Mouse (Mus musculus): ENCODE data around the gene Slc40a1. TPM values are rescaled to one million over a fixed set of nuclear protein-coding genes. Genes with fewer than 3 reads are reported as not detected.

Slc40a1 gene
- total and polyA plus RNA-seq, 2 experiments from 2014 or later, result 12.9 to 24.8 TPM

DNA sequence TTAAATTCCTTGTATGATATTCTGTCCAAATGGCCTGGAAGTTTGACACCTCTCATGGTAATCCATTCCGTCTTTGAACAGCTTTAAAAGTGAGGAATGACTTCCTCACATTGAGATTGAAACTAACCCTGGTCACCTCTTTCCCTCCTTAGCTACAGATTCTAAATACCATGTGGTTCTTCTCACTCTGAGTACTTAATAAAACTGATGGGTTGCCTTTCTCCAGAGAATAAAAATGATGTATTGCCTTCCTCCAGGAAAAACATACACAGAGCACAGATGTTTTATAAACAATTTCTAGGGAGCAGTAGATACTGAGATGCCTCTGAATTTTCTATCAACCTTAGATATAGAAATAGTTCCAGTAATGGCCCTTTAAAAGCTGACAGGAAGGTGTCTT lies 58.3 kb downstream of the Slc40a1 start:
- DNase-seq (ENCODE audit: low spot score) (no peak), ATAC-seq (ENCODE audit: low FRiP score) (no peak)
- Histone ChIP-seq H3K4me2 (ENCODE audit: low read depth, low read length, poor library complexity, severe bottlenecking) (no peak overlapping the region), H3K4me3 (ENCODE audit: low read depth, low read length) (no peak overlapping the region), H3K36me3 (ENCODE audit: insufficient read depth, low read length) (no peaks in the 10 kb centered on the region), H3K9me3 (ENCODE audit: low read length) (no peaks in the 10 kb centered on the region), H3K27me3 (ENCODE audit: insufficient read depth, low read length) (no peaks in the 10 kb centered on the region), H3K27ac (ENCODE audit: low read depth, low read length) (no peak overlapping the region), H3K4me1 (ENCODE audit: insufficient read depth, low read length) (no peaks in the 10 kb centered on the region), H3K9ac (replicated peaks; ENCODE audit: low read length, poor library complexity, severe bottlenecking) (no peak overlapping the region)
- WGBS, result 85% methylated on average over 1 of the region's 1 CpGs
- no peak for TF ChIP-seq CTCF (IDR thresholded peaks at IDR 0.05)

- H3K9me3 ChIP-seq (ENCODE audit: low read length), result no peaks in the 10 kb centered on the region
- no peak overlapping the region for H3K4me2 ChIP-seq (ENCODE audit: low read depth, low read length, poor library complexity, severe bottlenecking)
- no peaks in the 10 kb centered on the region for H3K4me1 ChIP-seq (ENCODE audit: insufficient read depth, low read length)
- H3K4me3 ChIP-seq (ENCODE audit: low read depth, low read length), result no peak overlapping the region
- H3K36me3 ChIP-seq (ENCODE audit: insufficient read depth, low read length), result no peaks in the 10 kb centered on the region
- WGBS, result 76% methylated on average over 3 of the region's 3 CpGs
- no peak overlapping the region for H3K27ac ChIP-seq (ENCODE audit: low read depth, low read length)
- TF ChIP-seq CTCF (IDR thresholded peaks at IDR 0.05), result no peak
- no peak for DNase-seq (ENCODE audit: low spot score)
- H3K9ac ChIP-seq (replicated peaks; ENCODE audit: low read length, poor library complexity, severe bottlenecking), result no peak overlapping the region
- ATAC-seq (ENCODE audit: low FRiP score), result no peak
- H3K27me3 ChIP-seq (ENCODE audit: insufficient read depth, low read length), result no peaks in the 10 kb centered on the region
Observed at GRCm38 (mm10) chr1:45866288-45867018, 59.9 kb downstream of the Slc40a1 start.

GRCm38 (mm10) chr1:45865727-45866126 lies 60.6 kb downstream of the Slc40a1 start:
- no peak overlapping the region for H3K9ac ChIP-seq (replicated peaks; ENCODE audit: low read length, poor library complexity, severe bottlenecking)
- ATAC-seq (ENCODE audit: low FRiP score), result no peak
- H3K4me2 ChIP-seq (ENCODE audit: low read depth, low read length, poor library complexity, severe bottlenecking), result no peak overlapping the region
- no peaks in the 10 kb centered on the region for H3K9me3 ChIP-seq (ENCODE audit: low read length)
- no peak overlapping the region for H3K27ac ChIP-seq (ENCODE audit: low read depth, low read length)
- H3K36me3 ChIP-seq (ENCODE audit: insufficient read depth, low read length), result no peaks in the 10 kb centered on the region
- no peaks in the 10 kb centered on the region for H3K27me3 ChIP-seq (ENCODE audit: insufficient read depth, low read length)
- no peak for DNase-seq (ENCODE audit: low spot score)
- 80% methylated on average over 5 of the region's 5 CpGs for WGBS
- no peaks in the 10 kb centered on the region for H3K4me1 ChIP-seq (ENCODE audit: insufficient read depth, low read length)
- TF ChIP-seq CTCF (IDR thresholded peaks at IDR 0.05), result no peak
- no peak overlapping the region for H3K4me3 ChIP-seq (ENCODE audit: low read depth, low read length)

GRCm38 (mm10) chr1:45865316-45865715 lies 61.0 kb downstream of the Slc40a1 start:
- Histone ChIP-seq H3K36me3 (ENCODE audit: insufficient read depth, low read length) (no peaks in the 10 kb centered on the region), H3K4me1 (ENCODE audit: insufficient read depth, low read length) (no peaks in the 10 kb centered on the region), H3K27me3 (ENCODE audit: insufficient read depth, low read length) (no peaks in the 10 kb centered on the region), H3K4me3 (ENCODE audit: low read depth, low read length) (no peak overlapping the region), H3K27ac (ENCODE audit: low read depth, low read length) (no peak overlapping the region), H3K9ac (replicated peaks; ENCODE audit: low read length, poor library complexity, severe bottlenecking) (no peak overlapping the region), H3K9me3 (ENCODE audit: low read length) (no peaks in the 10 kb centered on the region), H3K4me2 (ENCODE audit: low read depth, low read length, poor library complexity, severe bottlenecking) (no peak overlapping the region)
- DNase-seq (ENCODE audit: low spot score), result no peak
- no peak for TF ChIP-seq CTCF (IDR thresholded peaks at IDR 0.05)
- ATAC-seq (ENCODE audit: low FRiP score), result no peak
- 72% methylated on average over 1 of the region's 1 CpGs for WGBS

DNA sequence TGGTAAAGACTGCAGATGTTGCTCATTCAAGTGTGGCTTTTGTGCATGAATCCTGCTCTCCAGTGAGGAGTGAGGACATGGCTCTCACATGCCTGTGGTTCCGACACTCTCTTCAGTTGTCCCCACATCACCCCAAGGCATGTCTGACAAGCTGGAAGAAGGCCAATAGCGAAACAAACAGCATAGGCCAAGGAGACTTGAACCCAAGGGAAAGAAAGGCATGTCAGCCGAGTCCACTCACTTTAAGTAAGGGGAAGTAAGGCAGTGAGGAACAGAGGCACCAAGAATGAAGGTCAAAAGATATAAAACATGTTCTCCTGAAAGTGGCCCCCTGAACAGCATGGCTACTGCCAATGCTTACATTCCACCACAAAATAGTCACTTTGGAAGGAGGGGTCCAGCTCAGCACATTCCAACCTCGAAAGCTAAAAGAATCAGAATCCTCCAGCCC lies 61.7 kb downstream of the Slc40a1 start:
- DNase-seq (ENCODE audit: low spot score) (no peak), ATAC-seq (ENCODE audit: low FRiP score) (no peak)
- Histone ChIP-seq H3K27me3 (ENCODE audit: insufficient read depth, low read length) (no peaks in the 10 kb centered on the region), H3K4me1 (ENCODE audit: insufficient read depth, low read length) (no peaks in the 10 kb centered on the region), H3K27ac (ENCODE audit: low read depth, low read length) (no peak overlapping the region), H3K9me3 (ENCODE audit: low read length) (no peaks in the 10 kb centered on the region), H3K9ac (replicated peaks; ENCODE audit: low read length, poor library complexity, severe bottlenecking) (no peak overlapping the region), H3K4me2 (ENCODE audit: low read depth, low read length, poor library complexity, severe bottlenecking) (no peak overlapping the region), H3K36me3 (ENCODE audit: insufficient read depth, low read length) (no peaks in the 10 kb centered on the region), H3K4me3 (ENCODE audit: low read depth, low read length) (no peak overlapping the region)
- 64% methylated on average over 4 of the region's 4 CpGs for WGBS
- no peak for TF ChIP-seq CTCF (IDR thresholded peaks at IDR 0.05)

- ATAC-seq (ENCODE audit: low FRiP score) (no peak), DNase-seq (ENCODE audit: low spot score) (no peak)
- H3K9ac ChIP-seq (replicated peaks; ENCODE audit: low read length, poor library complexity, severe bottlenecking), result no peak overlapping the region
- H3K36me3 ChIP-seq (ENCODE audit: insufficient read depth, low read length), result no peaks in the 10 kb centered on the region
- H3K27me3 ChIP-seq (ENCODE audit: insufficient read depth, low read length), result no peaks in the 10 kb centered on the region
- no peak for TF ChIP-seq CTCF (IDR thresholded peaks at IDR 0.05)
- 94% methylated on average over 3 of the region's 3 CpGs for WGBS
- H3K4me3 ChIP-seq (ENCODE audit: low read depth, low read length), result no peak overlapping the region
- H3K4me2 ChIP-seq (ENCODE audit: low read depth, low read length, poor library complexity, severe bottlenecking), result no peak overlapping the region
- H3K9me3 ChIP-seq (ENCODE audit: low read length), result no peaks in the 10 kb centered on the region
- H3K27ac ChIP-seq (ENCODE audit: low read depth, low read length), result no peak overlapping the region
- H3K4me1 ChIP-seq (ENCODE audit: insufficient read depth, low read length), result no peaks in the 10 kb centered on the region
Observed at GRCm38 (mm10) chr1:45863641-45864040, 62.7 kb downstream of the Slc40a1 start.

Measured in midbrain, postnatal 0 days (tissue).